7 mouse cellular contexts compared by ENCODE assay signal in genomic region chr11:5057541-5057855, GRCm38 (mm10). TPM values are rescaled to one million over a fixed set of nuclear protein-coding genes. Genes with fewer than 3 reads are reported as not detected.
A peak's percentile ranks its signal among the peaks of the same experiment; 100 is the strongest.
DNase-seq lines count a peak whose midpoint lies in the region; ATAC-seq and TF ChIP-seq lines count a peak whose summit lies in the region.

No protein-coding gene starts in this region.

- H3K4me3 ChIP-seq in spleen, adult 2 months (ENCODE audit: extremely low read depth, insufficient read depth, insufficient read length) = peak overlapping the region; percentile 59; the same call in 1 of the 2 replicates
- H3K4me3 ChIP-seq in forebrain, embryonic 16.5 days (replicated peaks; ENCODE audit: low read length) = peak overlapping the region; percentile 52
- H3K4me3 ChIP-seq in liver, embryonic 13.5 days (replicated peaks) = peak overlapping the region; percentile 55
- H3K4me3 ChIP-seq in stomach, postnatal 0 days (ENCODE audit: low read depth, low read length) = peak overlapping the region; percentile 53

- ATAC-seq in forebrain, embryonic 16.5 days = no peak
- ATAC-seq in liver, embryonic 13.5 days (ENCODE audit: low read depth) = no peak
- ATAC-seq in stomach, postnatal 0 days (ENCODE audit: low FRiP score, low TSS enrichment) = no peak

- H3K27ac ChIP-seq in spleen, adult 2 months (ENCODE audit: insufficient read depth, low read length) = no peak overlapping the region
- H3K27ac ChIP-seq in forebrain, embryonic 16.5 days (ENCODE audit: low read length) = no peak overlapping the region
- H3K27ac ChIP-seq in liver, embryonic 13.5 days = no peak overlapping the region
- no peak overlapping the region for H3K27ac ChIP-seq in stomach, postnatal 0 days (replicated peaks)

- no peak for TF ChIP-seq EP300 in stomach, postnatal 0 days (optimal IDR thresholded peaks at IDR 0.05)

- no peaks in the 10 kb centered on the region for H3K36me3 ChIP-seq in spleen, adult 2 months (ENCODE audit: control insufficient read depth, insufficient read depth, low read length)
- no peaks in the 10 kb centered on the region for H3K36me3 ChIP-seq in forebrain, embryonic 16.5 days (ENCODE audit: control insufficient read depth, insufficient read depth)
- H3K36me3 ChIP-seq in liver, embryonic 13.5 days = no peaks in the 10 kb centered on the region
- peaks cover 3% of the 10 kb centered on the region; the same call in 1 of the 2 replicates for H3K36me3 ChIP-seq in stomach, postnatal 0 days (ENCODE audit: control insufficient read depth, insufficient read depth, low read length)

- no peak for DNase-seq in spleen, adult 2 months (ENCODE audit: low read depth in 1 of 2, low spot score in 2 of 2)
- DNase-seq in spleen, adult 18-20 months = no peak
- DNase-seq in liver, embryonic 13.5 days = no peak
- no peak for DNase-seq in stomach, postnatal 0 days (ENCODE audit: low spot score)
- DNase-seq in gastrocnemius, postnatal 14 days = no peak
- no peak for DNase-seq in thymus, adult 18-20 months

- no peaks in the 10 kb centered on the region for H3K9me3 ChIP-seq in forebrain, embryonic 16.5 days (ENCODE audit: control insufficient read depth, low read length)
- no peaks in the 10 kb centered on the region for H3K9me3 ChIP-seq in liver, embryonic 13.5 days (replicated peaks)
- H3K9me3 ChIP-seq in stomach, postnatal 0 days (ENCODE audit: control insufficient read depth, low read length) = no peaks in the 10 kb centered on the region

- H3K4me1 ChIP-seq in spleen, adult 2 months (ENCODE audit: control insufficient read depth, insufficient read depth, insufficient read length) = peaks cover 29% of the 10 kb centered on the region
- peaks cover 35% of the 10 kb centered on the region for H3K4me1 ChIP-seq in forebrain, embryonic 16.5 days (replicated peaks; ENCODE audit: control insufficient read depth, insufficient read depth, low read length)
- peaks cover 38% of the 10 kb centered on the region for H3K4me1 ChIP-seq in liver, embryonic 13.5 days (replicated peaks)
- H3K4me1 ChIP-seq in stomach, postnatal 0 days (replicated peaks; ENCODE audit: control insufficient read depth, insufficient read depth) = peaks cover 14% of the 10 kb centered on the region

- peak overlapping the region; percentile 87 for H3K4me2 ChIP-seq in forebrain, embryonic 16.5 days (ENCODE audit: low read length)
- peak overlapping the region; percentile 69 for H3K4me2 ChIP-seq in liver, embryonic 13.5 days
- peak overlapping the region; percentile 95 for H3K4me2 ChIP-seq in stomach, postnatal 0 days (replicated peaks; ENCODE audit: low read depth)

- no peak overlapping the region; the same call in 1 of the 2 replicates for H3K9ac ChIP-seq in forebrain, embryonic 16.5 days (replicated peaks; ENCODE audit: low read depth, low read length)
- H3K9ac ChIP-seq in liver, embryonic 13.5 days = peak overlapping the region; percentile 45; the same call in 1 of the 2 replicates
- peak overlapping the region; percentile 61; the same call in 1 of the 2 replicates for H3K9ac ChIP-seq in stomach, postnatal 0 days (ENCODE audit: low read length)

- H3K27me3 ChIP-seq in spleen, adult 2 months (ENCODE audit: control insufficient read depth, insufficient read depth, low read length) = peaks cover 13% of the 10 kb centered on the region
- peaks cover 49% of the 10 kb centered on the region for H3K27me3 ChIP-seq in forebrain, embryonic 16.5 days (replicated peaks; ENCODE audit: control insufficient read depth, insufficient read depth, low read length)
- H3K27me3 ChIP-seq in liver, embryonic 13.5 days = peaks cover 78% of the 10 kb centered on the region
- peaks cover 10% of the 10 kb centered on the region; the same call in 1 of the 2 replicates for H3K27me3 ChIP-seq in stomach, postnatal 0 days (ENCODE audit: control insufficient read depth, insufficient read depth, low read length)

- intact Hi-C loops in gastrocnemius, postnatal 14 days (cut with DNase I; ENCODE audit: low total_unique reads) = no loop called here

- no peak for TF ChIP-seq CTCF in spleen, adult 2 months (IDR thresholded peaks at IDR 0.05; ENCODE audit: extremely low read depth, insufficient read depth, insufficient read length, insufficient replicate concordance)
- no peak for TF ChIP-seq CTCF in stomach, postnatal 0 days (IDR thresholded peaks at IDR 0.05; ENCODE audit: low read depth)

- TF ChIP-seq POLR2A in spleen, adult 2 months (IDR thresholded peaks at IDR 0.05; ENCODE audit: low read depth, low read length) = no peak

- 38% methylated on average over 8 of the region's 8 CpGs for WGBS in spleen, adult 2 months
- WGBS in forebrain, embryonic 16.5 days = 16% methylated on average over 8 of the region's 8 CpGs
- WGBS in liver, embryonic 13.5 days (ENCODE audit: insufficient replicate concordance) = 20% methylated on average over 8 of the region's 8 CpGs
- 30% methylated on average over 8 of the region's 8 CpGs for WGBS in stomach, postnatal 0 days

RNA-seq across cellular contexts. Expression of gene Rasl10a, which starts 0.4 kb away (rescaled TPM):
- polyA plus RNA-seq in spleen, adult 2 months (2012; rRNA removed) = 2.4 and 3.6 TPM in 2 replicates
- polyA plus RNA-seq in forebrain, embryonic 16.5 days (2015; fragmentation: Nextera tagmentation; extraction: Ambion mirVana) = 0.45 and 0.76 TPM in 2 replicates
- 0.42 and 0.50 TPM in 2 replicates for polyA plus RNA-seq in liver, embryonic 13.5 days (2015; fragmentation: Nextera tagmentation; extraction: Ambion mirVana)
- 1.6 and 1.9 TPM in 2 replicates for polyA plus RNA-seq in stomach, postnatal 0 days (2015; fragmentation: Nextera tagmentation; extraction: Ambion mirVana)
- under 1 TPM in 1 of 2 experiments, not detected in 1; 0.25 TPM for total RNA-seq in gastrocnemius, postnatal 14 days (2021)

RNA-seq across cellular contexts. Expression of gene Gas2l1, which starts 7.6 kb away (rescaled TPM):
- 35.5 and 36.5 TPM in 2 replicates for polyA plus RNA-seq in spleen, adult 2 months (2012; rRNA removed)
- polyA plus RNA-seq in forebrain, embryonic 16.5 days (2015; fragmentation: Nextera tagmentation; extraction: Ambion mirVana) = 17.2 and 18.4 TPM in 2 replicates
- 14.3 and 15.1 TPM in 2 replicates for polyA plus RNA-seq in liver, embryonic 13.5 days (2015; fragmentation: Nextera tagmentation; extraction: Ambion mirVana)
- polyA plus RNA-seq in stomach, postnatal 0 days (2015; fragmentation: Nextera tagmentation; extraction: Ambion mirVana) = 21.4 and 24.8 TPM in 2 replicates
- 10 to 100 TPM in 1 of 2 experiments, 1 to 10 TPM in 1; 8.4 to 12.0 TPM for total RNA-seq in gastrocnemius, postnatal 14 days (2021)

RNA-seq across cellular contexts. Expression of gene Rhbdd3, which starts 41.2 kb away (rescaled TPM):
- polyA plus RNA-seq in spleen, adult 2 months (2012; rRNA removed) = 14.6 and 17.8 TPM in 2 replicates
- 25.1 and 33.0 TPM in 2 replicates for polyA plus RNA-seq in forebrain, embryonic 16.5 days (2015; fragmentation: Nextera tagmentation; extraction: Ambion mirVana)
- polyA plus RNA-seq in liver, embryonic 13.5 days (2015; fragmentation: Nextera tagmentation; extraction: Ambion mirVana) = 11.8 and 14.3 TPM in 2 replicates
- polyA plus RNA-seq in stomach, postnatal 0 days (2015; fragmentation: Nextera tagmentation; extraction: Ambion mirVana) = 19.1 and 19.6 TPM in 2 replicates
- 10 to 100 TPM; 17.8 to 20.2 TPM for total RNA-seq in gastrocnemius, postnatal 14 days (2021)

RNA-seq across cellular contexts. Expression of gene Ewsr1, which starts 41.6 kb away (rescaled TPM):
- polyA plus RNA-seq in spleen, adult 2 months (2012; rRNA removed) = 322 and 566 TPM in 2 replicates
- polyA plus RNA-seq in forebrain, embryonic 16.5 days (2015; fragmentation: Nextera tagmentation; extraction: Ambion mirVana) = 809 and 814 TPM in 2 replicates
- polyA plus RNA-seq in liver, embryonic 13.5 days (2015; fragmentation: Nextera tagmentation; extraction: Ambion mirVana) = 312 and 331 TPM in 2 replicates
- polyA plus RNA-seq in stomach, postnatal 0 days (2015; fragmentation: Nextera tagmentation; extraction: Ambion mirVana) = 231 and 235 TPM in 2 replicates
- total RNA-seq in gastrocnemius, postnatal 14 days (2021) = 10 to 100 TPM; 87.0 to 90.4 TPM
